Mouse (Mus musculus) large intestine, adult 2 months (tissue): ENCODE measurements around the gene Hnrnpl. TPM values are rescaled to one million over a fixed set of nuclear protein-coding genes. Genes with fewer than 3 reads are reported as not detected.

Experiments used
- DNase-seq: peaks from one replicate; pipeline ENCODE4 v3.0.0-alpha.2; 2012; ENCODE audit warnings: low read depth, low spot score
- WGBS: fragments of 180-500 bp; shearing (Covaris S2); methylation state at CpG from one replicate; pipeline ENCODE4 v1.1.7; 2018; 5-methylcytosine and 5-hydroxymethylcytosine counted together
- polyA plus RNA-seq: library from polyadenylated mRNA; depleted of rRNA; stranded (reverse); fragments of >200 nt; gene quantifications from 2 replicates; pipeline ENCODE4 v1.2.3, GENCODE M21; 2012; rRNA removed

Hnrnpl gene
- polyA plus RNA-seq, result 273 and 275 TPM in 2 replicates

DNA sequence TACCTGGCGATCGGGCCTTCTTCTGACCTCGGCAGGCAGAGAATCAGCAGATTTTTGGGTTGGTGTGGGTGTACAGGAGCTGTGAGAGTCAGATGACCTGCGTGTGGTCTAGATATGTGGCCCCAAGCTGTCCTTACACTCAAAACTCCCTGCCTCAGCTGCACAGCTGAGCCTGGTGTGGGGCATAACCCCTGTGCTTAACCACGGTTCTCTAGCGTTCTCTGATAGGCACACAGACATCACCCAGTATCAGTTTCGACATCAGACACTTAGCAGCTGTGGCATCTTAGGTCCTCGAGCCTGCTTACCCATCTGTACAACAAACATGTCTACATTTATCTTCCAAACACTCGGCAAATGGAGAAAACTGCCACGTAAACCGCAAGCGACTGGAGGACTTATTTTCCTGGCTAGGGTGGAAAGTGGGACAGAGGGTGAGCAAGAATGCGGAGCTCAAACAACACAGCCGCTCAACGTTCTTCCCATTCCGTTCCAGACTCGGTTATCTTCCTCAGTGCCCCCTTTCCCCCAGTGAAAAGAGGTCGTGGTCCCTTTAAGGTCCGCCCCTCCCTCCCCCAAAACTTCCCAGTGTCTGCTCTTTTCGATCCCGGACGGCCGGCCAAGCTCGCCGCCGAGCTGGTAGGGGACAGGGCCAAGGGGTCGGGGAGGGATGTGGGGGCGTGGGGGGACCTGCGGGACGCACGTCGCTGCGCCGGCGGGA lies at the start of gene Hnrnpl:
Gene Hnrnpl, plus strand, starts transcription at position 321 of the 721 bp plus-strand sequence.
- no peak for DNase-seq
- WGBS, result 4% methylated on average over 35 of the region's 35 CpGs

GRCm38 (mm10) chr7:28758623-28759022 lies 49.7 kb upstream of the Hnrnpl start:
- DNase-seq, result no peak
- 82% methylated on average over 13 of the region's 13 CpGs for WGBS

DNA sequence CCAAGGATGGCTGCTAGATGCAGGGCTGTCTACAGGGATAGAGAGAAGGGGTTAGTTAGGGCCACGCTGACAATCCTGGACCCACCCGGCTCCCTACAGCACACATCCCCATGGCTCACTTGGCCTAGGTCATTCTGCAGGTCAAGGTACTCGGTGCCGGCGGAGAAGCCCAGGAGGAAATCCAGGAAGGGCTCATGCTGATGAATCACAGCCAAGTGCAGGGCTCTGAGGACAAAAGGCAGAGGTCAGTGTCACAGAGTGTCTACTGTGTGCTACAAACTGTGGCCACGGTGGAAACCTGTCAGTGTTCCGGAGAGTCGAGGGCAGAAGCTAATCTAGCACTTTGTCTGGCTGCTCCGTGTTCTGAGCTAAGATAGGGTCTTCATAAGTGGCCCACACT lies 46.4 kb upstream of the Hnrnpl start:
- no peak for DNase-seq
- 84% methylated on average over 9 of the region's 9 CpGs for whole genome bisulfite sequencing

GRCm38 (mm10) chr7:28765211-28765610 lies 43.1 kb upstream of the Hnrnpl start:
- 64% methylated on average over 6 of the region's 6 CpGs for WGBS
- no peak for DNase-seq

DNA sequence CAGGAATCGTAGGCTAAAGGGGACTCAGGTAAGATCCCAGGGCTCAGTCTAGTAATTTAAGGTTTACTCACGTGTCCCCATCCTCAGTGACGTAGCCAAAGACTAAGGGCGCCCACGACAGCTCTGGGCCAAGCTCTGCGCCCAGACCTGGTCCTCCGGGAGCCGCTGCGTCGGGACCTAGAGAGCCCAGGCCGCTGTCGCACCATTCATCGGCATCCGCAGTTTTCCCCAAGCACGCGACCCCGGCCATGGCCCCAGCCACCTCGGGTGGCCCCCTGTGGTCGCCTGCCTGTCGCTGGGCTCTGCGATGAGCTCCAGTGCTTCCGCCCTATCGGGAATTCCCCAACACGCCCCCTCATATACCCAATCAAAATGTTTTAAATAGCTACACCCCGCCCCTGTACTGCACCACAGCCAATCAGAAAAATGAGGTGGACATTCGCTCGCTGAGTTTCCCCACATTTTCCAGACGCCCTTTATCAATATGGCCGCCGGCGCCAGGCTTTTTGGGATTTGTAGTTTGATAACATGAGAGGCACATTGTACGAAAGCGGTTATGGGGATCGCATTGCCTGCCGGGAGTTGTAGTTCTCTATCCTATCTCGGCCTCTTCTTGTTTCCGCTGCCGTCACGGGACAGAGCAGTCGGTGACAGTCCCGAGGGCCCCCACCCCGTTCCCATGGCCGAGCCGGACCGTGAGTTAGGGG lies 42.0 kb upstream of the Hnrnpl start, which contains the start of gene Sirt2:
Gene Sirt2, plus strand, starts transcription at position 563 of the 707 bp plus-strand sequence.
- WGBS, result under 1% methylated on average over 45 of the region's 45 CpGs
- peak; percentile 99 for DNase-seq

GRCm38 (mm10) chr7:28766910-28767309 lies 41.4 kb upstream of the Hnrnpl start:
- DNase-seq, result no peak
- 3% methylated on average over 14 of the region's 14 CpGs for WGBS

DNA sequence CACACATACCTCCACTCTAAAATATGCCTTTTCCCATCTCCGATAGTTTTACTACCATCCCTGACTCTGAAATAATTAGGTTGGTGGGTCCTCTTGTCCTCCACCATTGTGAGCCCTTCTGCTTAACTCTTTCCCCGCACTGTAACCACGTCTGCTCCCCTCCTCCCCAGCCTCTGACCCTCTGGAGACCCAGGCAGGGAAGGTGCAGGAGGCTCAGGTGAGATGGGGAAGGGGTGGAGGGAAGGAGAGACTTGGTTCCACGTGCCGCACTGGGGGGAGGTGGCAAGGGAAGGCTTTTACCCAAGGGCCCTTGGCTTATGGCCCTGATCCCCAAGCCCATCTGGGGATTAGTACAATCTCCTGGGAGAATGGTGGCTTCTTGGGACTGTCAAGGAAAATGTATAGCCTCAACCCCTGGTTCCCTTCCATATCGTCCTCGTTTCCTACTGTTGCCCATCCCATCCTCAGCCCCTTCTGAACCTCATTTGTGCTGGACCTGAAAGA lies 40.8 kb upstream of the Hnrnpl start, which contains the start of gene Nfkbib:
Gene Nfkbib, minus strand, starts transcription at position 51 of the 504 bp plus-strand sequence.
- no peak for DNase-seq
- WGBS, result 62% methylated on average over 7 of the region's 7 CpGs

DNA sequence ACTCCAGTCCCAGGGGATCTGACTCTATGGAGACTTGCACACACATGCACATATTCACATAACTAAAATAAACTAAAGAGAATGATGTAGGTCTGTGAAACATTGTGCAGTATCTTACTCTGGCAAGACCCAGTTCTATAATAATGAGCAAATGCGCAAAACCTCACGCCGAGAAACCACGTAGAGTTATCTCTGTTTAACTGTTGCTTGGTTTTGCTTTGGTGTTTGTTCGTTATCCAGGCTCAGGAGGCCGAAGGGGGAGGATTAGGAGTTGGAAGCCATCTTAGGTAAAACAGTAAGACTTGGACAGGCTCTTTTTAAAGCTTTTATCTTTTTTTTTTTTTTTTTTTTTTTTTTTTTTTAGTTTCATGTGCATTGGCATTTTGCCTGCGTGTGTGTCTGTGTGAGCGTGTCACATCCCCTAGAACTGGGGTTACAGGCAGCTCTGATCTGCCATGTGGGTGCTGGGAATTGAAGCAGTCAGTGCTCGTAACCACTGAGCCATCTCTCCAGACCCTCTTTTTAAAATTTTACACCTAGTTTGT lies 38.9 kb upstream of the Hnrnpl start:
- no peak for DNase-seq
- WGBS, result 95% methylated on average over 9 of the region's 9 CpGs

GRCm38 (mm10) chr7:28770309-28770708 lies 38.0 kb upstream of the Hnrnpl start:
- no peak for DNase-seq
- WGBS, result 85% methylated on average over 3 of the region's 3 CpGs

DNA sequence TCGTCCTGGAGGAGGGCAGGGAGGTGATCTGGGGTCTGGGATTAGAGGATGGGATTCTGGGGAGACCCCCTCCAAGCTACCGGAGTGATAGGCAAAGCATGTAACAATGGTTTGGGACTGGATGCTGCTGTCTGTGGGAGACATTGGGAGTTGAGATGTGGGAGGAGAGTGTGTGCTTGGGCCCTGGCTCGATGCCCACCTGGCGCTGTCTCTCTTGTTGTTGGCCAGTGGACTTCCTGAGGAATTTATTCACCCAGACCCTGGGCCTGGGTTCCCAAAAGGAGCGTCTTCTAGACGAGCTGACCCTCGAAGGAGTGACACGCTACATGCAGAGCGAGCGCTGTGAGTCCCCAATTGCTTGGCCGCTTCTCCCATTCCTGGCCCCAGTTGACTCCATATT lies 36.5 kb upstream of the Hnrnpl start:
- DNase-seq, result no peak
- 89% methylated on average over 11 of the region's 11 CpGs for WGBS

DNA sequence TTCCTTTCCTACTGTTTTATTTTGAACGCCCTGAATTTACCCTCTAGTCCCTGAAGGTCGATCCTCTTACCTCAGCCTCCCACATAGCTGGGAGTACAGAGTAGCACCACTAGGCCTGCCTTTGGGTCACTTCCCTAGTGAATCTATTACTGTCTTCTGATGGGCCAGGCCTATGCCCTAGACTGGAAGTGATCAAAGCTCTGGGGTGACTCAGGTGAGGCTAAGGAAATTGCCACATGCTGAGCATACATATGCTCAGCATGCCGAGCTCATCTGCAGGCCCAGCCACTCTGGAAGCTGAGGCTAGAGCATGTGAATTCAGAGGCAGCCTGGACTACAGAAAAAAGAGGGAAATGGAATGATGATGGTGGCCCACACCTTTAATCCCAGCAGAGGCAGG lies 35.2 kb upstream of the Hnrnpl start:
- DNase-seq, result no peak
- WGBS, result 88% methylated on average over 3 of the region's 3 CpGs

DNA sequence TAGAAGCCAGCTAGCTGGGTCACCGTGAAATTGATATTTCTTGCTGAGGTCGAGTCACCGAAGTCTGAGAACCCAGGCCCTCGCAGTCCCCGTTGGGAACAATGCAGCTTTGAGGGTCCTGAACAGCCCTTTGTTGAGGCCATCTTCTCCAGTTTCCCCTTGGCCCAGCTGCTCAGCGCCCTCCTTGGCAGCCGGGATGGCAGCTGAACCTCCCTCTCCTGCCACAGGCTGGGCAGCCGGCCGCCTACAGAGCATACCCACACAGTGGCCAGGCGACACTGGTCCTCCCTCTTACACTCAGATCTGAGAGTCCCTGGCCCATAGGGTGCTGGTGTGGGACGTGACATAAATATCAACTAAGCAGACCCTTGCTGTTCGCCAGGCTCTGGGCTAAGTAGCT lies 34.2 kb upstream of the Hnrnpl start:
- no peak for DNase-seq
- 92% methylated on average over 12 of the region's 12 CpGs for WGBS

DNA sequence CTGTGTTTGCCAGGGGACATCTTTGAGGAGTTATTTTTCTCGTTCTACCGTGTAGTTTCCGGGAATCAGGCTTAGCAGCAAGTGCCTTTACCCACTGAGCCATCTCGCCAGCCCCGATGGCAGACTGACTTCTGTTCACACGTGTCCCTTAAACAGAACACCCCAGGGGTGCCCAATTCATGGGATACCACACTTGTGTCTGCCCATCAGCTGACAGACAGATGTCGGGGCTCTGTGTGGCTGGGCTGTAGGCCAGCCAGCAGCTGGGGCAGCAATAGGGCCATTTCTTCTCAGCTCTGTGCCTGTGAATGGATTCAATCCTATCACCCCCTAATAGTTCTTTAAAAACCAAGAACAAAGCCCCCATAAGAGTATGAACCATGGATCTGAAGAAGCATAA lies 33.2 kb upstream of the Hnrnpl start:
- WGBS, result 91% methylated on average over 7 of the region's 7 CpGs
- no peak for DNase-seq

- WGBS, result 83% methylated on average over 9 of the region's 9 CpGs
Observed at GRCm38 (mm10) chr7:28778825-28779224, 29.5 kb upstream of the Hnrnpl start.

GRCm38 (mm10) chr7:28780067-28780658 lies 28.2 kb upstream of the Hnrnpl start:
- 24% methylated on average over 6 of the region's 6 CpGs for WGBS
- peak; percentile 84 for DNase-seq

More at GRCm38 (mm10) chr7:28778825-28779224, 29.5 kb upstream of the Hnrnpl start:
- DNase-seq, result no peak

DNA sequence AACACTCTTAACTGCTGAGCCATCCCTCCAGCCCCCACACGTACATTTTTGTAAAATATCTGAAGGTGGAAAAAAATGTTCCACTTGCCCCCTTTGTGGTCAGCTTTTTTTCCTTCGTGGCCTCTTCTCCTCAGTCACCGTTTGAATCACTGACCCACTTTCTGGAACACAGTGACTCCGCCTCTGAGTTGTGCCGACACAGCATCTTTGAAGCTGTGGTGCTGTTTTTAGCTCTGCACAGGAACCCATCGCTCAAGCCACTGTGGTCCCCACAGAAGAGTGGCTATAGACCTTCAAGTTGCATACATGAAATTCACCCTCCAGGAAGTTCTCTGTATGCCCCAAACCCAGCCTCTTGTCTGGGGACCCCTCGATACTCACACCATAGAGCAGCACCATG lies 27.5 kb upstream of the Hnrnpl start:
- 71% methylated on average over 7 of the region's 7 CpGs for WGBS
- no peak for DNase-seq

DNA sequence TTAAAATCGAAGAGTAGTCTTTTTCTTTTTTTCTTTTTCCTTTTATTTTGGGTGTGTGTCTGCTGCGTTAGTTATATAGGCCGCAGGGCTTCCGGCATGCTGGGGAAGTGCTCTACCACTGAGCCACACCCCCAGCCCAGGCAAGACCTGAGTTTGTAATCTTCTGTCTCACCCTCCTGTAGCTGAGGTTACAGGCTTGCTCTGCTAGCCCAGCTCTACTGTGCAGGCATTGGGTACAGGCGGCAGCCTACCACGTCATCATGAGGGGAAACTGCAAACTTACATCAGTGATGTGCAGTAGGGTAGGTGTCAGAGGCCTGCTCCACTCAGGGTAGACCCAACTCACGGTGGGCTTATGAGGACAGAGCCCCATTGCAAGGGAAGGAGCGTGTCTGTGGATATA lies 27.1 kb upstream of the Hnrnpl start:
- DNase-seq, result no peak
- 84% methylated on average over 8 of the region's 8 CpGs for WGBS

GRCm38 (mm10) chr7:28785161-28785560 lies 23.2 kb upstream of the Hnrnpl start:
- 83% methylated on average over 5 of the region's 5 CpGs for WGBS
- no peak for DNase-seq

DNA sequence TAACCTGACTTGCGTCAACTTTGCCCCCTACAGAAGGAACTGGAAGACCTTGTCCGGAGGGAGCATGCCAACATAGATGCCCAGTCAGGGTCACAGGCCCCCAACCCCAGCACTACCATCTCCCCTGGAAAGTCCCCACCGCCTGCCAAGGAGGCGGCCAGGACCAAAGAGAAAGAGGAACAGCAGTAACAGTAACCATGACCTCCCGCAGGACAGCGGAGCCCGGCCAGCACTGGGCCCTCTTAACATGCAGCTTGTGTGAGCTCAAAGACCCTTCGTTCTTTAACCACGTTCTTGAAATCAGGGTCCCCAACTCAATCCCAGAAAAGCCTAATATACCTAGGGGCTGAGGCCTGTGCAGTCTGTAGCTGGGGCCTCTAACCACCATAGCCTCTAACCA lies 20.5 kb upstream of the Hnrnpl start:
- no peak for DNase-seq
- 93% methylated on average over 9 of the region's 9 CpGs for WGBS
